Mouse (Mus musculus): ENCODE measurements around the gene Ccnd2.
A peak's percentile ranks its signal among the peaks of the same experiment; 100 is the strongest.

Gene Ccnd2

DNA sequence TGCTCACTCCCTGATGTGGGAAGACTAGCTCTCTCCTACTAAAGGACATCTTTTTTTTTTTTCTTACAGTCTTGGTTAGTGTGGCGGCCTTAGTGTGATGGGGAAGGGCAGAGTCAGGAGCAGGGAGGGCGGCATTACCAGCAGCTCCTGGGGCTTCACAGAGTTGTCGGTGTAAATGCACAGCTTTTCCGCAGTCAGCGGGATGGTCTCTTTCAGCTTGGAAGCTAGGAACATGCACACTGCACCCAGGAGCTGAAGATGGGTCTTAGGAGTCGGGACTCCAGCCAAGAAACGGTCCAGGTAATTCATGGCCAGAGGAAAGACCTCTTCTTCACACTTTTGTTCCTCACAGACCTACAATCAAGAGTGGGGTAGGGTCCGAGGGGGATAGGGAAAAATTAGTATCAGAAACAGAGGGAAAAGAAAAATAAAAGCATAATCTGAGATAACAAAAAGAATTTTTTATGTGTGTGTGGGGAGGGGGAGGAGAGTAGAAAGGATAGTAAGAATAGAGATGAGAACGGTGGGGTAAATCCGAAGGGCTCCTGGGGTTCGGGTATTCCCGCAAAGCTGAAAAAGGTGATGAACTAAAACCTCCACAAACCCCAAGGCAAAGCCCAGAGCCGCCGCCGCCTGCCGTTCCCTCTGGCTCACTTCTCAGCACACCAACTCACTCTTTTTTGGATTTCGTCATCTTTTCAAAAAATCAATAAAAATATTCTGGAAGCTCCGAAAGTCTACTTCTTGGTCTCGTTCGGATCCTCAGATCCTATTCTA lies 3.3 kb downstream of the Ccnd2 start:
- no peak for DNase-seq (ENCODE audit: low read depth)

DNA sequence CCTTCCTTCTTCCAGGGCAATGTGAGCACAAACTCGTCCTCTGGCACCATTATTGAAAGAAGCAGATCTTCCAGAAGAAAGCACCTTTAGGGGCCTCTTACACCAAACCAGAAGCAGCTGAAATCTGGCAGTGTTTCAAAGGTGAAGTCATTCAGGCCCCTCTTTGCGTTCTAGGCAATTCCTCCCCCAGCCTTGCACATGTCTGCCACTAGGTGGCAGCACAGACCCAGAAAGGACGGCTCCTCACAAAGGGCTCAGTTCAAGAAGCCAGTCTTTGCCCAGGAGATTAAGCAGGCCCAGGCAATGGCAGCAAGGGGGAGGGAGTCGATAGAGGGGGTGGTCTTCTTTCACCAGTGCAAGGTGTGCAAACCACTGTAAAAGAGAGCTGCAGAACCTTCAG lies 4.3 kb downstream of the Ccnd2 start:
- DNase-seq (ENCODE audit: low read depth) = peak; percentile 85

DNA sequence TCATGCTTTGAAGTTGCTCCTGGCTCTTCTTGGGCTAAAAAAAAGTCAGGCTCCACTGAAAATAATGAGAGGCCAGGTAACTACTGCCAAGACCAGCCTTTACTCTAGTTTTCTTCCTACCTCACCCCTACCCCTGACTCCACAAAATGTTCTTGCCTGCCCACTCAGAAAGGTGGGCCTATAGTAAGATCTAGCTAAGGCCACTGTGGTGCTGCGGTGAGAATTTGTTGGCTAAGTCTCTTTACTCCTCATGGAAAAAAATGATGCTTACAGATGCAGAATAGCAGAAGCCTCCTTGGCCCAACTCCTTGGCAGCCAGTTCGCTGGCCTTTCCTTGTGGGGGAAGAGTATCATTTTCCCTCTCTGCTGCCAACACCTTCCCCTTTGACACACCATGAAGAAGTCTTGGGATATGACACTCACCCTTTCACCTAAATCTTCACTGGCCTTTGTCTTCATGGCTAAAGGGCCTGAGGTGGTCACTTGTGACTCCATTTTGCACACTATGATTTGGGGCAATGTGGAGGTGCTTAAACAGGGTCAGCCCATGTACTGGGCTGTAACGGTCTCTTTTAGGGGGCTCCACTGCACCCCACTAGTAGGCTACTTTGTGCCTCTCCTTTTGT lies 5.6 kb downstream of the Ccnd2 start:
- no peak for DNase-seq (ENCODE audit: low read depth)

DNA sequence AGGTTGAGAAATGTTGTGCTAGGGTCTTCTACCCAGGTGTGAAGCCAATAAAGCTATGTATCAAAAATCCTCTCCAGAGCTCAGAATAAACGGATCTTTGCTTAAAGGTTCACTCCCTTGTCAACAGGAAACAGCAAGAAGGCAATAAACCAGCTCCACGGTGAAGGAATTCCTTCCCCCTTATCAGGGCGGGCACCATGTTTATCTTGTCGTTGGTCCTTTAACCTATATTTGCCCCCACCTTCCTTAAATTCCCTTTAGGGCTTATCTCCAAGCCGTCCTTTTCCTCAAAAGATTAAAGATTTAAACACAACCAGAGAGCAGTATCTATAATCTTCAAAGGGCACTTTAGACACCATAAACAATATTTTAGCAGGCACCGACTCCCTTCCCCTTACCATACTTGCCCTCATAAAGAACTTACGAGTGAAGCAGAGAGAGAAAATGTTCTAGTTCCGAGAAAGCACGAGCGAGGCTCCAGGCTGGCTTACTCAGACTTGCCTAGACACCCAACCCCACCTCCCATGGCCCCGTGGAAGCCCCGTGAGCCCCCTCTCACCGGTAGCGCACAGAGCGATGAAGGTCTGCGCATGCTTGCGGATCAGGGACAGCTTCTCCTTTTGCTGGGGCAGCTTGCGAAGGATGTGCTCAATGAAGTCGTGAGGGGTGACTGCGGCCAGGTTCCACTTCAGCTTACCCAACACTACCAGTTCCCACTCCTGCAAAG lies 6.4 kb downstream of the Ccnd2 start:
- no peak for DNase-seq (ENCODE audit: low read depth)

DNA sequence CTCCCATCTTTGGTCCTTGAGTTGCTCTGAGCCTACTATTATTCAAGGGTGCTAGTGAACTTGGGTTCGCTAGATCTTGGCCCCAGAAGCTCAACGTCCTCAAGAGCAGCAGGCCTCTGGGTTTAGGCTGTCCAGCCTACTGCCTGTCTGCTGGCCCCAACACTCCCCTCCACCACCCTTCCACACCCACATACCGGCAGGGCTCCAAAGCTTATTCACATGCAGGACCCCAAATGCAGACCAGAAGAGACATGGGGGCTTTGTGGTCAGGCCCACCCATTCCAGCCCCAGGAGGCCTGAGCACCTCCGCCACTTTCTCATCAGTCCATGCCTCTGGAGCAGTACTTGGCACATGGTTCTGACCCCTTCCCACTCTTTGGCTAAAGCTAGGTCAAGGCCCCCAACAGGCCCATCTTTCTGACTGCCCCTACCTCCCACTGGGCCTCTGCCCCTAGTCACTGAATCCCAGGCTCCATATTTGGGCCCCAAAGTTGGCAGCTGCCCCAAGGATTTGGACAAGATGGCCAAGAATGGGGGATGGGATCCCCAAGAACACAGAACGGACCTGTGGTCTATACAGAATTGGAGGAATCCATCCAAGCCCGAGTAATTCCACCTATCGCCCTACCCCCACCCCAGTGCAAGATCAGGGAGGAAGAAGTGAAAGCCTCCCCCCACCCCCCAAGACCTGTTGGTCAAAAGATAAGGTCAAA lies 8.3 kb downstream of the Ccnd2 start:
- no peak for DNase-seq (ENCODE audit: low read depth)

DNA sequence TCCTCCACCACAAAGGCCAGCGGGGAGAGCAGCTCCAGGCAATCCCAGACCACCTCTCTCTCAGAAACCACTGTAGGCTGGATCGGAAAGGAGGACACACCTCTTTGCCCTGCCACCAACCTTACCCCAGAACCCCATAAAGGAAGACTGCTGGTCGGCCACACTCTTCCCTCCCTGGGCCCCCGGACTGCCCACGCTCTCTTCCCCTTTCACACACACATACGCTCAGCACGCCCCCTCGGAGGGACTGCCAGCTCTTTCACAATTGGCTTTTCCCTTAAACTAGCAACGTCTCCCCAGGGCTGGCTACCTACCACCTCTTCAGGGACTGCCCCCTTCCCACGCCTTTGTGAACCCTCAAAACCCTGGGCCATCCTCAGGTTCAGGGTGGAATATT lies 8.9 kb downstream of the Ccnd2 start:
- DNase-seq (ENCODE audit: low read depth) = no peak

DNA sequence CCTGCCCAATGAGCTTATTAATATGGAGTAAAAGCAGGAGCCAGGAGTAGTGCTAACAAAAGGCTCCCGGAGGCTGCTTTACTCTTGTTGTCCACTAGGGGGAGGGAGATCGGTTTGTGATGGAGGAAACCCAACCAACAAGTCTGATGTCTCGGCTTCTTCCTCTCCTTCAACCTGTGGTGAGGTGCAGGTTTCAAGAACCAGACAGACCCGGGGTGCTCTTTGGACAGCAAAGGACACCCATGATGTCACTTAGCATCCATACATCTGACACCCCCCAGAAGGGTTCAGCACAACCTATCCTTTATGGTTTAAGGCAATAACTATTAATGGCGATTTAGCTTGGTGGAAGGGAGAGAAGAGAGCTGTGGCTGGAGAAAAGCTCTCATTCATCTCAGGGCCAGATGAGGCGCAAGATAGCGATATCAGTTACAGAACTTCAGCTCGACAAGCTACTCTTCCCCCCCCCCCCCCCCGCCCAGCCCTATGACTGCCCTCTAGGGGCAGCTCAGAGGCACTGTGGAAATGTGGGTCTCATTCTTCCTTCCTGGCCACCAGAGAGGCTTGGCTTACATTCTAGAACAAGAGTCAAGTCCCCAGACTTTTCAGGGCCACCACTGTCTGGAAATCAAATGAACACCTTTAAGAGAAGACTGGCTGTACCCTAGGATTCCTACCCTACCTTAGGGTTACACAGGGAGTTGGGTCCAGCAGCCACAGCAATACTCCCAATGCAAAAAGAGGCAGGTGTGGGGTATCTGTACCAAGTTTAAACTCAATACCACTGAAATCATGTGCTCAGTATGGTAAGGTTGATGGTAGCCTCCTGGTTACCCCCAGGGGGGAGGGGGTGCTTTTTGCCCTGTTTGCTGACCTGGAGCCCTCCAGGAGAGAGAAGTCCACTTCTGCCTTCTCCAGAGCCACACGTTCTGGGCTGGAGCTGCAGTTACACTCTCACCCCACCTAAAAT lies 9.6 kb downstream of the Ccnd2 start:
- DNase-seq (ENCODE audit: low read depth) = no peak

DNA sequence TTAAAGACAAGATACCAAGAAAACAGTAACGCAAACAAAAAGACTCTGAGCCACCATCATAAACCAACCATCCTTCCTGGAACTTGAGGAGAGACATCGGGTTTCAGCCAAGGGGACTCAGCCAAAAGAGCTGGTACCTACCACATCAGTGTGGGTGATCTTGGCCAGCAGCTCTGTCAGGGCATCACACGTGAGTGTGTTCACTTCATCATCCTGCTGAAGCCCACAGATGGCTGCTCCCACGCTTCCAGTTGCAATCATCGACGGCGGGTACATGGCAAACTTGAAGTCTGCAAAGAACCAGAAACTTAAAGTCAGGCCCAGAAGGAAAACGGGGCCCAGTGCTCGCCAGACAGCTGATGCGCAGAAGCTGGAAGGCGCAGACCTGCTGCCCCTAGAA lies 13.0 kb downstream of the Ccnd2 start:
- no peak for DNase-seq (ENCODE audit: low read depth)

DNA sequence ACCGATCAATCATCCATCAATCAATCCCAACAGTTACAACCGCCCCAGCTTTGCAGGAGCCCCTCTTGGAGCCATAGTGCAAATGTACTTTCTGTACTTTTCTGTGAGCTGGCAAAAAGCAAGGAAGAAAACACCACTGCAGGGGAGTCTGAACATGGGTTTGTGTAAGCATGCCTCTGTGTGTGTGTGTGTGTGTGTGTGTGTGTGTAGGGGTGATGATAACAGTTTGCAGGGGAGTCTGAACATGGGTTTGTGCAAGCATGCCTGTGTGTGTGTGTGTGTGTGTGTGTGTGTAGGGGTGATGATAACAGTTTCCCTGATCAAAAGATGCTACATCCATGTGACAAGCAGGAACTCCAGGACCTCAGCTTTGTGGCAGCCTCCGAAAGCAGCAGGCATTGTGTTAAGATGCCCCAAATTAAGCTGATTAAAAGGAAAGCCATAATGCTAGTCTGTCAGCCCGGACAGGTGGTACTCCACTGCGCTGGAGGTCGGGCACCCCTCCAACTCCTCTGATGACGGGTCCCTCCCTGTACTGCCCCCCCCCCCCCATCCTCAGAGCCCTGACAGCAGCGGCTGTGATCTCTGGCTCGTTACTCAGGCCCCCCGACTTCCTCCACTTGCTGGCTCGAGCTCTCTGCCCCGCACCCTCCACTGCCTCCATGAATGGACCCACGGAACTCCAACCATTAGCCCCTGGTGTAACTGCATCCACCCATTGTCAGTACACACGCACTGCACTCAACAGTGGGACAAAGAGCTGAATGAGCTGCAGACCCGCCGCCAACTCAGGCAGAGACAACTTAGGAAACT lies 18.4 kb downstream of the Ccnd2 start:
- DNase-seq (ENCODE audit: low read depth) = no peak

DNA sequence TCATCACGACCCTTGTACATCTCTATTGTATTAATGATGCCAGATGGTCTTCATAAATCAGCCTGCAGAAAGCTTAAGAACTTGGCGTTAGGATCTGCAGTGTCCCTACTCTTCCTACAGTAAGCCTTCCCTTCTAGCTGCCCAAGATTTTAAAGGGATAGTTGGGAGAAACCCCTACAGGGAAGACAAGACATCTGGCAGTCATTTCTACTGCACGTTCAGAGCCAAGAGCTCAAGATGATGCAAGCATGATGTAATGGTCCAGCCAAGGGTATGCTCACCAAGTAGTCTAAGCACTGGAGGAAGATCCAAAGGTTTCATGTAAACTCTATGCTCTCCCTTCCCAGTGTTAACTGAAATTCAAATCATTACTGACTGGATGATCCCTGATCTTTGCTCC lies 19.3 kb downstream of the Ccnd2 start:
- DNase-seq (ENCODE audit: low read depth) = no peak

DNA sequence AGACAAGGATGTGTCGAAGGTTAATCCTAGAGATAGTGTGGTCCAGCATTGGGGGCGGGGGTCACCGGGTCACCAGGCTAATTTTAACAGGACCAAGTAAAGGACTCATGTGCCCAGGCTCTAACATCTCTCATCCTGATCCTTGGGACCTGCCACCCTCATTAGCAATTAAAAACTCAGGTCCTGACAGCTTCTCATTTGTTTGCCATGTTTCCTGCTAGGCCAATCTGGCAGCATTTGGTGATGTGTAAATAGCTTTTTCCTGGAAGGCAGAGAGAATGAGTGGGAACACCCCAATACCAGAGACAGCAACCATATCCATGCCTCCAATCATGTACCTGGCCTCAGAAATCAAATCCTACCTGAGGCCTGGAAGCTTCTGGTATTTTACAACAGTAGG lies 20.0 kb downstream of the Ccnd2 start:
- no peak for DNase-seq (ENCODE audit: low read depth)

DNA sequence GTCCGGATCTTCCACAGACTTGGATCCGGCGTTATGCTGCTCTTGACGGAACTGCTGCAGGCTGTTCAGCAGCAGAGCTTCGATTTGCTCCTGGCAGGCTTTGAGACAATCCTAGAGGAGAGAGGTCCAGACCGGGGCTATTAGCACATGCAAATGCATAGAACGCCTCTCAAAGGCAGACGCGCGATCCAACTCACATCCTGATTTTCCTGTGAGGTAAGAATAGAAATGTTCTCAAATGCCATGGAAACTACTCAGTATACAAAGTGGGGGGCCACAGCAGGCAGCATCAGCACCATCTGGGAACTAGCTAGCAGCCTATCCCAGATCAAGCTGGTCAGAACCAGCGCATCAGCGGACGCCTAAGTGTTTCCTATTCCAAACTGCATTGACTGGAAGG lies 21.6 kb downstream of the Ccnd2 start:
- no peak for DNase-seq (ENCODE audit: low read depth)

DNA sequence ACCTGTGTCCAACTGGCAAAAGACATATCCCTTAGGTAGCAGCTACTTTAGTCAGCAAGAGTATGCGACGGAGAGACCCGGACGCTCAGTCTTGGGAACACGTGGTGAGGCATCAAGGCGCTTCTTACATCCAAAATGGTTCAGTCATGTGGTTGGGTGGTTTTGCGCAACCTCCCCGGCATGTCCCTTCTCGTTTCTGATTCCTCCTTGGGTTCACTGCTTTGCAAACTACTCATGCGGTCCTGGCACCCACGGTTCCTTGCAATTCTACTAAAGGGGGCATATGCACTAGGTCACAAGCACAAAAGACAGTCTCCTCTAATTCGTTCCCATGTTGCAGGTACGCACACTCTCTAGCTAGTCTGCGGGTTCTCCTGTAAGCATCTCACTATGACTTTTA lies 22.3 kb downstream of the Ccnd2 start:
- no peak for DNase-seq (ENCODE audit: low read depth)

DNA sequence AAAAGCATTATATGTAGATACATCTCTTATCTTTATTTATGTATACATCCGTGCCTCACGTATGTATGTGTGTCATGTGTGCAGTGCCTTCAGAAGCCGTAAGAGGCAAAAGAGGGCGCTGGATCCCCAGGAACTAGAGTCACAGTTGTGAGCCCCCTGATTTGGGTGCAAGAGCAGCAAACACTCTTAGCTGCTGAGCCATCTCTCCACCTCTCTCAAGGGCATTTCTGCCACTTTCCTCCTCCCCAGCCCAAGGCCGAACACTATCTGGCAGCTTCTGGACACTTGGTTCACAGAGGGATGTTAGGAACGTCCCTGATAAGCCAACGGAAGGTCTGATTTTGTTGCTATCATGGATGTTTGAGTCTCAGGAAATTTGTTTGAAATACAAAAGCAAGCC lies 28.5 kb downstream of the Ccnd2 start:
- DNase-seq (ENCODE audit: low read depth) = no peak

DNA sequence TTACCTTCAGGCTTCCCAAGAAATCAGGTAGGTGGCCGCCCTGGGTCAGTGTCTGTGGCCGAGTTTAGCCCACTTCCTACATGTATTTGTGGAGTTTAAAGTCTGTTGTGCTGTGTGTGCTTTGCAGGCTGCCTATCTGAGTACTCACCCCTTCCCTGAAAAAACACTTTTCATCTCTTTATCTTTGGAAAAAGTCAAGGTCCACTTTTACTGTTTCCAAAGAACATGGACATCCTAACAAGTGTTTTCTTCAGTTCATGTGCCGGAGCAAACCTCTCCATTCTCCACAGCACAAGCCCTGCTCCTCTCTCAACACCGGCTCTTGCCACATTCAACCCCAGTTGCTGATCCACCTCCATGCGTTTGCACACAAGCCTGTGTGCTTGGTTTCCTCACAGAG lies 29.0 kb downstream of the Ccnd2 start:
- DNase-seq (ENCODE audit: low read depth) = no peak

DNA sequence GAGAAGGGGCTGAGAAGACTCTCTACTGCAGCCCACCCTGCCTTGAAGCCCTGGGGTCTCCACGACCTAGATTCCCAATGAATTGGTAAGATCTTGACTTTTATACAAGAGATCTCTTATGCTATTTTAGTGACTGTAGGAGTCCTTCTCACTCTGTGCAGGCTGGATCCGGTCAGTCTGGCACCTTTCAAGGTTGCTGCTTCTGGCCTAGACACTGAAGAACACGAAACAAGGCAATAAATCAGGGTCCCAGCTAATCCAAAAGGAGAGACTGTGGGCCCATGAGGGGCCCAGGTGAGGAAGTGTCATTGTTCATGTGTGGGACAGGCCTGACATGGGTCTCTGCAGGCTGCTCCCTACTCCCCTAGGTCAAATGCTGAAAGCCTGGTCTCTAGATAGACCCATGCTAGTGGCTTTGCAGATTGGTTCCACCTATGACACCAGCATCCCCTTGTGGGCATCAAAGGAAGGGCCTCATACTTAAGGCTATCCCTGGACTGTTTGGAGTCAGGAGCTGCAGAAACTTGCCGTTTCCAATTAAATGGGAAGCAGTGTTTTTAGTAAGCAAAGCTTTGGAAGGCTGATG lies 29.7 kb downstream of the Ccnd2 start:
- no peak for DNase-seq (ENCODE audit: low read depth)

DNA sequence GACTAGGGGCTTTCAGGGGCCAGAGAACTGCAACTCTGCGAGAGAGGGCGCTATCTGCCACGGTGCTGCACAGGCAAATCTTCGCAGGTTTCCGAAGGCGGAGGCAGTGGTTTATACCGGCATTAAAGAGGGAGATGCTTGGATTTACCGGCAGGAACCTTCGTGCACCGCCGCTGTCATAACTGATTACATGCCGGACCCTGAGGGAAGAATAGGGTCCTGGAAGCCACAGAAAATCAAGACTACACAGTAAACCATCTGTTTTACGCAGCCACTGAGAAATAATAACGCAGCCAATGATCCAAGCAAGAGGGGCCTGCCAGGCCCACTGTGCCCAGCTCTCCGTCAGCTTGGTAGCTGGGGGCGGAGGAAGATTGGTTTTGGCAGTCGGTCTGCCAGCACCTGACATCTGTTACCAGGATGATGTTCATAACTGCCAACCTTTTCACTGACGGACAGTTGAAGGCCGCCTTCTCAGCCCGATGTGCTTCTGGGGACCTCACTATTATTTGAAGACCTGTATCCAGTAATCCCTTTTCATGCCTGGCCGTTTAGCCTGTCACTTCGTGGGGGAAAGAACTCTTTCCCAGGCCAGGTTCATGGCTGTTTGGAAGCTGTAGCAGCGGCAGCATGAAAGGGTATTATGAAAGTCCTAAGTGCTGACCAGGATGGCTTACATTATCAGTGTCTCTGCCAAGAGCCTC lies 37.1 kb downstream of the Ccnd2 start:
- DNase-seq (ENCODE audit: low read depth) = no peak

DNA sequence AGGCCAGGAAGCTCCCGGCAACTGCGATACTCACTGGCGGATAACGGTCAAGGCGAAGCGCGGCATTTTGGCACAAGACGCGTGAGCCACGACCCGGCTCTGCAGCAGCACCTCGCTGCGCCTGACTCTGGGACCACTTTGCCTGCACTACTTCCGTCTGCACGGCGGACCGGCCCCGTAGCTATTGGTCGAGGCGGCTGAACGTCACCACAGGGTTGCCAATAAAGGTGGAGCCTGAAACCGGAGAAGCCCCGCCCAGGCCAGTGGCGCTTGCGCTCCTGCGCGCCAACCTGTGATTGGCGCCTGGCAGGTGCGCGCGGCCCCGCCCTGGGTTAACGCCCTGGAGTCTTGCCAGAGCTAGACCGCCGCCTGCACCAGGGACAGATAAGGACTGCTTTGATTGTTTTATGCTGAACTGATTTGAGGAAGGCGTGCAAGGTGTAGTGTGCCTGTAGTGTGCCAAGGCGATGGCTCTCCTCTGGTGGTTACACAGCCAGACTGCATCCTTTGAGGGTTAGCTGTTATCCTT lies 42.5 kb downstream of the Ccnd2 start, which contains the start of gene Tigar:
Gene Tigar (minus strand): TSS at position 156 of the 529 bp plus-strand sequence.
- DNase-seq (ENCODE audit: low read depth) = peak; percentile 86

DNA sequence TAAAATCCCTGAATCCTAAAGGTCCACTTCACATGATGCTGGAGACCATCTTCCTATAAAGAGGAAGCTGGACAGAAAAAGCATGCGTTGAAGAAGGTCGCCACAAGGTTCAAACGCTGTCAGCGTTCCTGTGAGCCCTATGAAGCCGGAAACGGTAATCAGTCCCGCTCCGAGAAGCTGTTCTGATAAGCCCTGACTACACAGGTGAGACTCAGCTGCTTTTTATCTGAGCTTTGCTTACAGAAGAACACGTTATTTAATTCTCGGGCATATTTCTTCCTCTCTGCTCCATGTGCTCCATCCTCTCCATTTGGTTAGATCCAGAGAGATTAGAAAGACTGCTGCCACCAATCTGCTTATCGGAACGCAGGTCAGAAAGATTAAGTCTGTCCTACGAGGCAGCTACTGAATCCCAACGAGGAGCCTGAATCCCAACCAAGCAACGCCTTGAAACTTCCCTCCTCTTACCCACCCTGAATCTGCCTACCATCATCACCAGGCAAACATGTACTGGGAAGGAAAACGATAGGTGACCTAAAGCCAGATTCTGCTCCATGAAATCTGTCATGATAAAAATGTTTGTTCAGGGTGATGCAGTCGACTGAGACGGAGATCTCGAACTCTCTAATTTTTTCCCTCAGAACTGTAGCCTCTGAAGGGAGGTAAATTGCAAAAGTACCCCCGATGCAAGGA lies 43.5 kb downstream of the Ccnd2 start:
- DNase-seq (ENCODE audit: low read depth) = no peak

Data from c-Kit-positive CD71-negative TER-119-negative erythroid progenitor cells, embryonic 14.5 days (primary cell).